Mouse (Mus musculus): ENCODE data around the gene Brd3. TPM values are rescaled to one million over a fixed set of nuclear protein-coding genes. Genes with fewer than 3 reads are reported as not detected.

Brd3 gene
- polyA plus RNA-seq, 1 experiment, result 14.9 TPM

DNA sequence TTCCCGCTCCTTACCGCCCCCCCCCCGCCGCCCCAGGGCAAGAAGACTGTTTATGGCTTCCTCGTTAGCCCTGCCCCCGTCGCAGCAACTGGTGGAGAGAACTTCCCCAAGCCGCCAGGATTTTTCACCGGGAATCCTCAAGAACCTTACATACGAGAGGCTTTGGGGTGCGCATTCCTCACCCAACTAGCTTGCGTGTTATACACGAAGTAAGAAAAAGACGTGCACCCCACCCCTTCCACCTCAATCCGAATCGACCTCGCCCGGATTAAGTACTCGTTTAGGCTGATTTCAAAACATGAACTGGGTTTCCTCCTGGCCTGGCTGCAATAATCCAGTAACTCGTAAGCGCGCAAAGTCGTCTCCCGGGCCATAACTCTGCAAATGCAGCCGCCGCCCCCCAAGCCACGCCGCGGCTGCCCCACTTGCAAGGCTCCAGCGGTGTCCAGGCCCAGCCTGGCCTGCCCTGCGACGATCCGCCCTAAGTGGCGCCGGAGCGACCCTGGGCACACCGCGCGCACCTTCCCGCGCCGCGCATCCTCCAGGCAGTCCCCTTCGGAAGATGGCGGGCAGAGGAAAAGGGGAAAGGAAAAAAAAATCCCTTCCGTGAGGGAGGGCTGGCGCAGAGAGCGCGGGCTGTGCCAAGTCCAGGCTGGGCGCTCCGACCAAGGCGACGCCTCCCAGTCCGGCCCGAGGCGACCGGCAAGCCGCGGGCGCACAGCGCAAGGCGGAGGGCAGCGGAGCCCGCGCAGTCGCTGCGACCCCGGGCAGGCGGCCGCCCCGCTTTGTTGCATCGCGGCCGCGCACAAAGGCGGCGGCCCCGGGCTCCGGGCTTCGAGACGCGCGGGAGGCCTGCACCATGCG lies 32.6 kb downstream of the Brd3 start:
- H3K36me3 ChIP-seq (ENCODE audit: control insufficient read depth, insufficient read depth, low read length), result no peaks in the 10 kb centered on the region
- peak overlapping the region; percentile 97 for H3K4me3 ChIP-seq (ENCODE audit: low read depth, low read length)
- TF ChIP-seq POLR2A (IDR thresholded peaks at IDR 0.05; ENCODE audit: low read depth, low read length), result no peak
- no peak for TF ChIP-seq CTCF (IDR thresholded peaks at IDR 0.05; ENCODE audit: extremely low read depth, insufficient read length, insufficient replicate concordance, low read depth, low read length)
- H3K27me3 ChIP-seq (ENCODE audit: control insufficient read depth, insufficient read depth, low read length), result no peaks in the 10 kb centered on the region
- H3K27ac ChIP-seq (ENCODE audit: insufficient read depth, low read depth, low read length), result peak overlapping the region; percentile 67
- H3K4me1 ChIP-seq (ENCODE audit: control insufficient read depth, insufficient read depth, insufficient read length, low read length), result peaks cover 35% of the 10 kb centered on the region
- under 1% methylated on average over 84 of the region's 84 CpGs for WGBS

DNA sequence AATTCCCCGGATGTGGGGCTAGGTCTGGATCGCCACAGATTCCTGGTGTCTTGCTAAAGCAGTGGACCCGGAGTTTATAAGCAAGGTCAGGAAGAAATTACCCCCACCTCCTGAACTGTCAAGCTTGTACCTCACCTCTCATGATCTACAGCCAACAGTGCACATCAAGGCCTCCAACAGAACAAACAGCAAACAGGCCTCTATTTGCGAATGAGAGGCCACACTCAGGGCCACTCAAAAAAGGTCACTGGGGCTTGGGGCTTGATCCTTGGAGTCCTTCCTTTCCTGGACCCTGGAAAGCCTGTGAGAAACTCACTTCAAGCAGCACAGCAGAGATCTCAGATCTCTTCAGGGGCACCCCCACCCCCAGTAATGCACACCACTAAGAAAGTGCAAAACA lies 33.6 kb downstream of the Brd3 start:
- no peaks in the 10 kb centered on the region for H3K27me3 ChIP-seq (ENCODE audit: control insufficient read depth, insufficient read depth, low read length)
- H3K4me3 ChIP-seq (ENCODE audit: low read depth, low read length), result peak overlapping the region; percentile 97
- no peak for TF ChIP-seq CTCF (IDR thresholded peaks at IDR 0.05; ENCODE audit: extremely low read depth, insufficient read length, insufficient replicate concordance, low read depth, low read length)
- TF ChIP-seq POLR2A (IDR thresholded peaks at IDR 0.05; ENCODE audit: low read depth, low read length), result no peak
- H3K27ac ChIP-seq (ENCODE audit: insufficient read depth, low read depth, low read length), result no peak overlapping the region
- peaks cover 43% of the 10 kb centered on the region for H3K4me1 ChIP-seq (ENCODE audit: control insufficient read depth, insufficient read depth, insufficient read length, low read length)
- 16% methylated on average over 4 of the region's 4 CpGs for WGBS
- no peaks in the 10 kb centered on the region for H3K36me3 ChIP-seq (ENCODE audit: control insufficient read depth, insufficient read depth, low read length)

DNA sequence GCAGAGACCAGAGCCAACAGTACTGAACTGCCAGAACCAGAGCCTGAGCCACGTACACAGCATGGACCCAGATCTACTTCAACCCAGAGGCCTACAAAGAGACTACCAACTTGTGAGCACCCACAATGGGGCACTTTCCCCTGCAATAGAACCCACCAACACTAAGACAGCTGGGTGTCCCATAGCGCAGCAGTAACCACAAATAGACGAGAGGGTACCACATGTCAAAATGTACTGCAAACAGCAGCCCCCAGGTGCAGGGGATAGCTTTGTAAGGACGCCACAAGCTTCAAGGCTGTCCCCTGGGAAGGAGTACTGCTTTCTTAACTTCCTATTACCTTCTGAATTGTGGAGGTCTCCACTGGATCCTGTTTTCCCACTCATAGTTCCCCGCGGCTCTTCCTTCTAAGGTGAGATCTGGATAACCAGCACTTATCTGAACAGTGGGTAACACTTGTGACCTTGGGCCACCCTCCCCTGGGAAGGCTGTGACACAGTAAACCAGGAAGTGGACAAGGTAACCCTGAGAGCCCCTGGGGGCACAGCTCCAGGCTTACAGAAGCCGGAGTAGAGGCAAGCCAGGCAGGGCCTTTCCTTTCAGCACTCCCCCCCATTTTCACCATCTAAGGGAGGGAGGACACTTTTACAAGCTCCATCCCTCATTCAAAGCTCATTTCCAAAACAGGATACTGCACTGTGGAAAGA lies 34.2 kb downstream of the Brd3 start:
- Histone ChIP-seq H3K27ac (ENCODE audit: insufficient read depth, low read depth, low read length) (no peak overlapping the region), H3K4me3 (ENCODE audit: low read depth, low read length) (no peak overlapping the region), H3K27me3 (ENCODE audit: control insufficient read depth, insufficient read depth, low read length) (no peaks in the 10 kb centered on the region), H3K36me3 (ENCODE audit: control insufficient read depth, insufficient read depth, low read length) (0 out of 2 replicates have a peak, but pooled peaks cover under 1% of the 10 kb centered on the region), H3K4me1 (ENCODE audit: control insufficient read depth, insufficient read depth, insufficient read length, low read length) (peaks cover 44% of the 10 kb centered on the region)
- 45% methylated on average over 7 of the region's 7 CpGs for WGBS
- TF ChIP-seq CTCF (IDR thresholded peaks at IDR 0.05; ENCODE audit: extremely low read depth, insufficient read length, insufficient replicate concordance, low read depth, low read length) (no peak), POLR2A (IDR thresholded peaks at IDR 0.05; ENCODE audit: low read depth, low read length) (no peak)

DNA sequence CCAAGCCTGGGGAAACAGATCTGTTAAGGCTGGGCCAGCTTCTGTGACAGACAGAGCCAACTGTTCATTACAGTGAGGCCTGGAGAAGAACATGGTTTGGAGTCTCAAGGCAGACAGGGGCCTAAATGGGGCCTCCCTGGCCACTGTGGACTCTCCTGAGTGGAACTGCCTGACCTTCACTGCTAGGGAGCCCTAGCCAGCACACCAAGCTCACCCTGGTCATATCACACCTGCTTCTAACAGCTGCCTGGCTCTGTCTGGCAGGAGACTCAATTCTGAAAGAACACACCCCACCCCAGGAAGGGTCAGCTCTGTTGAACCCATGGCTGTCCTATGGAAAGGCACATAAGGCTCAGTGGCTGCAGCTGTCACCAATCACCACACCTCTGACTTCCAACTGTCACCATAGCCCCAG lies 36.3 kb downstream of the Brd3 start:
- H3K27ac ChIP-seq (ENCODE audit: insufficient read depth, low read depth, low read length), result no peak overlapping the region
- peaks cover 46% of the 10 kb centered on the region for H3K4me1 ChIP-seq (ENCODE audit: control insufficient read depth, insufficient read depth, insufficient read length, low read length)
- no peak for TF ChIP-seq POLR2A (IDR thresholded peaks at IDR 0.05; ENCODE audit: low read depth, low read length)
- TF ChIP-seq CTCF (IDR thresholded peaks at IDR 0.05; ENCODE audit: extremely low read depth, insufficient read length, insufficient replicate concordance, low read depth, low read length), result no peak
- H3K36me3 ChIP-seq (ENCODE audit: control insufficient read depth, insufficient read depth, low read length), result peaks cover 3% of the 10 kb centered on the region
- no peak overlapping the region for H3K4me3 ChIP-seq (ENCODE audit: low read depth, low read length)
- H3K27me3 ChIP-seq (ENCODE audit: control insufficient read depth, insufficient read depth, low read length), result no peaks in the 10 kb centered on the region

DNA sequence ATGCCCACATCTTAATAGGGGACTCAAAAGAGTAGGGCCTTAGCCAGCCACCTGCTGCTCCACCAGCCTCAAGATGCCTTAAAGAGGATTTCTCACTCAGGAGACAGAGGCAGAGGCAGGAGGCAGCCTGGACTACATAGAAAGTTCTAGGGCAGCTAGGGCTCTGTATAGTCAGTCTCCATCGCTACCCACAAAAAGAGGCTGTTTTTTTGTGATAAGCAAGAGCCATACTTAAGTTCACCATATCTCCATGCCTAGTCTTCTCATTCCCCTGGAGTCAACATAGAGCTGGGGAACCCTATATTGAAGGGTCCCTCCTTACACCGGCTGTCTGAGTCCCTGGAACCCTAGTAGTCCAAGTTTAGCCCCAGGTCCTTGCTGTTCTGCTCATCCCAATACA lies 36.9 kb downstream of the Brd3 start:
- TF ChIP-seq POLR2A (IDR thresholded peaks at IDR 0.05; ENCODE audit: low read depth, low read length), result no peak
- TF ChIP-seq CTCF (IDR thresholded peaks at IDR 0.05; ENCODE audit: extremely low read depth, insufficient read length, insufficient replicate concordance, low read depth, low read length), result no peak
- no peak overlapping the region for H3K4me3 ChIP-seq (ENCODE audit: low read depth, low read length)
- H3K4me1 ChIP-seq (ENCODE audit: control insufficient read depth, insufficient read depth, insufficient read length, low read length), result peaks cover 46% of the 10 kb centered on the region
- H3K36me3 ChIP-seq (ENCODE audit: control insufficient read depth, insufficient read depth, low read length), result peaks cover 3% of the 10 kb centered on the region
- 94% methylated on average over 2 of the region's 2 CpGs for WGBS
- no peak overlapping the region for H3K27ac ChIP-seq (ENCODE audit: insufficient read depth, low read depth, low read length)
- no peaks in the 10 kb centered on the region for H3K27me3 ChIP-seq (ENCODE audit: control insufficient read depth, insufficient read depth, low read length)

DNA sequence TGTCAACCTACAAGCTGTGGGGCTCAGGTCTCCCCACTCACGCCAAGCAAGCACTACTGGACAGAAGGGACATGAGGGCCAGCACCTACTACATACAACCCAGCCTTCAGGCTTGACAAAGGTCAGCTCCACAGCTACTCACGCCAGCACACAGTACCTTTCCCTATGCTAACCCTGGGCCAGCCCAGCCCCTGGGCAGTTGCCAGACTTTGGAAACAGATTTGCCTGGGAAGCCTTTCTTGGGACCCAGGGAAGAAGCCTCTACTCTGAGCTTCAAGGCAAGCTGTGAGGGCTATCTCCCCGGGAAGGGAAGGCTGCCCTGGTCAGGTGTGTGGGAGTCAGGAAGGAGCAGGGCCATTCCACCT lies 37.5 kb downstream of the Brd3 start:
- WGBS, result 34% methylated on average over 3 of the region's 3 CpGs
- no peak overlapping the region for H3K27ac ChIP-seq (ENCODE audit: insufficient read depth, low read depth, low read length)
- H3K27me3 ChIP-seq (ENCODE audit: control insufficient read depth, insufficient read depth, low read length), result no peaks in the 10 kb centered on the region
- no peak overlapping the region for H3K4me3 ChIP-seq (ENCODE audit: low read depth, low read length)
- peaks cover 46% of the 10 kb centered on the region for H3K4me1 ChIP-seq (ENCODE audit: control insufficient read depth, insufficient read depth, insufficient read length, low read length)
- H3K36me3 ChIP-seq (ENCODE audit: control insufficient read depth, insufficient read depth, low read length), result peaks cover 3% of the 10 kb centered on the region
- TF ChIP-seq CTCF (IDR thresholded peaks at IDR 0.05; ENCODE audit: extremely low read depth, insufficient read length, insufficient replicate concordance, low read depth, low read length) (no peak), POLR2A (IDR thresholded peaks at IDR 0.05; ENCODE audit: low read depth, low read length) (no peak)

DNA sequence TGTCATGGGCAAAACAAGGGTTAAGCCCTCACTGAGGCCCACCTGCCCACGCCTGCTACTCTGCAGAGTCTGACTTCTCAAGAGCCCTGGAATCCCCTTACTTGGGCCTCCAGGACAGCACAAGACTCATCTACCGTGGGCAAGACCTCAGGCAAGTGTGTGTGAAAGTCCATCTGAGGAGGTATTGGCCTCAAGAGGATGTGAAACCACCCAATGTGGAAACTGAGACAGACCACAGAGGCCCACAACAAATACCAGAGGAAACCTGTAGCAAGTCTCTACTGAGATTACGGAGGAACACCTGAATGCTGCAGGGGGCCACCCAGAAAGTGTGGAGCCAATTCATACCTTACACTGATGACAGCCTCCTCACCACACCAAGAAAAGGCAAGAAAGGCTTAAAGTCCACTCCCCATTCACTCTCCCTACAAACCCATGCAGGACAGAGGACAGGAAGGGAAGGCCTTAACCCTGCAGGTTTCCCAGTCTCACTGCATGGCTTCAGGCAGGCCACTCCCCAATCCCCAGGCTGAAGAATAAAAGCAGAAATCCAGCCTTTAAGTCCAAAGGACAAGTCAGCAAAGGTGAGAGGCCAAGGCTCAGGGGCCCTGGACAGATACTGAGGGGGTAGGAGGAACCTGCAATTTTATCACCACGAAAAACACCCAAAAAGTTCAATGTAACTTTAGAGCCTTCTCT lies 38.0 kb downstream of the Brd3 start:
- WGBS, result 63% methylated on average over 4 of the region's 4 CpGs
- peaks cover 46% of the 10 kb centered on the region for H3K4me1 ChIP-seq (ENCODE audit: control insufficient read depth, insufficient read depth, insufficient read length, low read length)
- TF ChIP-seq CTCF (IDR thresholded peaks at IDR 0.05; ENCODE audit: extremely low read depth, insufficient read length, insufficient replicate concordance, low read depth, low read length) (no peak), POLR2A (IDR thresholded peaks at IDR 0.05; ENCODE audit: low read depth, low read length) (no peak)
- no peak overlapping the region for H3K27ac ChIP-seq (ENCODE audit: insufficient read depth, low read depth, low read length)
- H3K27me3 ChIP-seq (ENCODE audit: control insufficient read depth, insufficient read depth, low read length), result no peaks in the 10 kb centered on the region
- no peak overlapping the region for H3K4me3 ChIP-seq (ENCODE audit: low read depth, low read length)
- H3K36me3 ChIP-seq (ENCODE audit: control insufficient read depth, insufficient read depth, low read length), result peaks cover 3% of the 10 kb centered on the region
